Mouse (Mus musculus): ENCODE results near the gene Ebf3.

DNA sequence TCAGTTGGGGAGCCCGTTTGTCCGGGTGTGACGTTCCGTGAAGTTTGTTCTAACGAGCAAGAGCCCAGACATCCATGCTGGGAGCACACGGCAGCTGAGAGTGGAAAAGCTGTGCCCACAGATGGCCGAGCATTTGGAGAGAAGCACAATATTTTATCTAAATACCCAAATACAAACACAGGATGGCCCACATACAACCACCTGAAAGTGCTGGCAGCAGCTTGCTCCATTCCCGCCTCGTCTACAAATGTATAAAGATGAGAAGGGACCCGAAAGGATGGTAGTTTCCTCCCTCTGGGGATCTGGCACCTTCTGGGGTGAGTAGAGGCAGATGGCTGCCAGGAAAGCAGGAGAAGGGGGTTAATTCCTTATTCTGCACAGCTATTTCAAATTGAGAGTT, 42.0 kb downstream of the Ebf3 start:
- no peak for TF ChIP-seq CTCF (IDR thresholded peaks at IDR 0.05; ENCODE audit: low read depth)
- no peak for TF ChIP-seq EP300 (IDR thresholded peaks at IDR 0.05; ENCODE audit: low read depth)
